Mouse (Mus musculus) retina, embryonic 14.5 days (tissue): ENCODE results near the gene Tma16.
A peak's percentile ranks its signal among the peaks of the same experiment; 100 is the strongest.

Experiments
- DNase-seq: peaks from one replicate; pipeline ENCODE4 v3.0.0-alpha.2; 2015; ENCODE audit warnings: low spot score

Tma16 gene

DNA sequence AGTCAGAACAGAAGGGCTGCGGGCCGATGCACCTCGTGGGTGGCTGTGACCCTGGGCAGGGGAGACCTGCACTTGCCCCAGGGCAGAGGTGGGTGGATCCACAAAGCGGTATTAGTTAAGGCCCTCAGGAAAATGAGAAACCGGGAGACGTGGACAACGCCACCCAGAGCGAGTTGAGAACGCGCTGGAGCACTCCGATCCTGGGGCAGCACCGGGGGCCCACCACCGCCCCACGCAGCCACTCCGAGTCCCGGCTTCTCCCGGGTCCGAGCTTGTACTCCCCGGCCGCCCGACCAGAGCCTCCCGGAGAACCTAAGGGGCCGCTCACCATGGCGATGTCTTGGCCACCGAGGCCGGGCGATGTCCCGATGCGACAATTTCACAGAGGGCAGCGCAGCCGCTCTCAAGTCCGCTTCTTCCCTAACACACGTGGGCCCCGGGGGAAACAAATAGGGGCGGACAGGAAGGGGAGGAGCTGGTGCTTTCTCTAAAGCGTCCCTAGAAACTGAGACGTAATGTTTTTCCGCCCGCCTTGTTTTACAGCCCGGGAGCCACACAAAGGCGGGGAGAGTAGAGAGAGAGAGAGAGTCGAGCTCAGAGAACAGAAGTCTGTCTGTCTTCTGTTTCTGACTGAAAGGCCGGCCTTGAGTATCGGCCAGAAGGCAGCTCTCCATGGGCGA, at the start of gene Tma16:
Gene Tma16, minus strand, starts transcription at position 447 of the 680 bp plus-strand sequence.
- DNase-seq = peak; percentile 93

DNA sequence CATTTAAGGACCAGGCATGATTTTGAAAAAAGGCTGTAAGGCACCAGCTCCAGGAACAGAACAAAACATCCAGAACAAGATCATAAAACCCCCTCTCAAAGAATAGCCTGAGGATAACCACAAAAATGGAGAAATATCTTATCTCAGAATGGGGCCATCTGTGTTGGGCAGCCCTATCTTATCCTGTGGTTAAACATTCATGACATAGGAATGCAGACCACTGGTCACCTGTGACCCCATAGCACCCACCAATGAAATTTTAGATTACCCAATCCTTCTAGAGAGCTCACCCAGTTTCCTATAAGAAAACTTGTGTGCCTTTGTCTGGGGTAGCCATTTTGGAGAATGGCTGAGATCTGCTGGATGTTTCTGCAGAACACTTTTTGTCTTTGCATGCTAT, 34.2 kb upstream of the Tma16 start:
- DNase-seq = no peak

DNA sequence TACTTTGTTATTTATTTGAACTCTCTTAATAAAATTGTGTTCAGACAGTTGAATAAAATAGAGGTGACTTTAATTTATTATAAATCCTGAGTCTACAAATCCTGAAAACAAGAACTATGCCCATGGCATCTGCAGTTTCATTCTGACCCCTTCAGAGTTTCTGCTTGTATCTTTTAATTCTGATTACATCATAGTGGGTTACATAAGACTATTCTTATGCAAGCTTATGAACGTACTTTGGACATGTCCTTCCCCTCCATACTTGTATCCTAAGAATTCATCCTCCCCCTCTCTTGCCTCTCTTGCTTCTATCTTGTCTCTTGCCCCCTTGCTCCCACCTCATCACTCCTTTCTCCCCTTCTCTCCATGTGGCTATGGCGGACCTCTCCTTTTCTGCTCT, 32.8 kb upstream of the Tma16 start:
- DNase-seq = no peak

DNA sequence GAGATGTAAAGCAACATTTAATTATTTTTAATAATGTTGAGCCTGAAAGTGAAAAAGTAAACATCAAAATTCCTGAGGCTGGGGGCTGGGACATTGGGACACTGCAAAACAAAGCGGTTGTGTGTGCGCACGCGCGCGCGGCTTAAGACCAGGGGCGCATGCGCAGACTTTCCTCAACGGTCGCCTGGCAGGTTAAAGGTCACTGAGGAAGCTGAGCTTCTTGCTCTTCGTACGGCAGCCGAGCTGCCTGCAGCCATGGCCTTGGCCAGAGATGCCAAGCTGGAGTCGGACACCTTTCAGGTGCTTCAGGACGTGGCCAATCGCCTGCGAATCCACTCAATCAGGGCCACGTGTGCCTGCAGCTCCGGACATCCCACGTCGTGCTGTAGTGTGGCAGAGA, 25.2 kb upstream of the Tma16 start, which contains the start of gene Tktl2:
Gene Tktl2, plus strand, starts transcription at position 220 of the 400 bp plus-strand sequence.
- no peak for DNase-seq

DNA sequence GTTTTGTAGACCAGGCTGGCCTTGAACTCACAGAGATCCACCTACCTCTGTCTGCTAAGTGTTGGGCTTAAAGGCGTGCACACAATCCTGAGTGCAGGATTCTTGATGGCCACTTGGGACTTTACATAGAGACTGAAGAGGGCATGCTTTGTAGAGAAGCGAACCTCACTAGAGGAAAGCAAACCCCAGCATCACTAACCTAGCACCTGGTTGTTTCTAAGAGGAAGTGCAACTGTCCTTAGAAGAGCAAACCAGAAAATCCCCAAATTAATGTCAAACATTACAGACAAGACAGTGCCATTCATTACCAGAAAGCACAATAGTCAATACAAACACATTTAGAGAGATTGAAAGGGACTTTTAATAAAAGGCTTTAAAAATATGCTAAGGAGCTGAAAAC, 17.1 kb upstream of the Tma16 start:
- DNase-seq = no peak

DNA sequence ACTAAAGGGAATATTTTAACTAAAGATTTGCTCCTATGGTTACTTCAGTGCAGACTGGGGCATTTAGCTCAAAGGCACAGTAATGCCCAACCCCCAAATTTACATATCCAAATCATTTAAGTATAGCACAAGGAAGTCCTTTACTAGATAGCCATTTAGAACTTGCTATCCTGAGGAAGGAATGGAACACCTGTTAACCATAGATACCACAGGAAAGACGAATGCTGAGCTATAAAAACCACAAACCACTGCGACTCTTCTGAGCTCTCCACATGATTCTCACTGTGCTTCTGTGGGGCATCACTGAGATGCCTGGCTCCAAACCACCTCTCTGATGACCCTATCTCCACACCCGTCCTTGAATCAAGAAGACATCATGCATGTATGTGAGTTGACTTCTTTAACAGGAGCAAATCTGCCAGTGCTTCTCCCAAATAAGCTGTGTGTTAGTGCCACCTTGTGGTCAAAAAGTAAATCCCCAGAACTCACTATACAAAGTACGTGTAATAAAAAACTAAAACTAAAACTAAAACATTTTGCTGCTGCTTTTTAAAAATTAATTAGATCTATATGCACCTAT, 10.8 kb upstream of the Tma16 start:
- DNase-seq = peak; percentile 78

DNA sequence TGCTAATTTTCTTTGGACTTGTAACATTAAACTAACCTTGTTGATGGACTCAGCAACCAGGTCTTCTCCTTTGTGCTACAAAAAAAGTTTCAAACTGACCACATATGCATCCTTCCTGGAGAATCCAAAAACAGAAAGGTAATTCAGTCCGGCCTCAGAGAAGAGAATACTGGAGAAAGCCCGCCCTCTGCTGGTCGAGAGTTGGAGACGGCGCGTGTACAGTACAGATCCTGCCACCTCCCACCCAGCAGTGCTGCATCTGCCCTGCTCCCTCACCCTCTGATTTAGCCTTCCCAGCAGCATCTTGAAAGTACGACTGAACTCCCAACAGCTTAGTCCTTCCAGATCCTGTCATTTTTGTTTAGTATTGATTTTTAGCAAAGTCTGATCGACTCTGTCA, 9.4 kb upstream of the Tma16 start:
- peak; percentile 82 for DNase-seq

DNA sequence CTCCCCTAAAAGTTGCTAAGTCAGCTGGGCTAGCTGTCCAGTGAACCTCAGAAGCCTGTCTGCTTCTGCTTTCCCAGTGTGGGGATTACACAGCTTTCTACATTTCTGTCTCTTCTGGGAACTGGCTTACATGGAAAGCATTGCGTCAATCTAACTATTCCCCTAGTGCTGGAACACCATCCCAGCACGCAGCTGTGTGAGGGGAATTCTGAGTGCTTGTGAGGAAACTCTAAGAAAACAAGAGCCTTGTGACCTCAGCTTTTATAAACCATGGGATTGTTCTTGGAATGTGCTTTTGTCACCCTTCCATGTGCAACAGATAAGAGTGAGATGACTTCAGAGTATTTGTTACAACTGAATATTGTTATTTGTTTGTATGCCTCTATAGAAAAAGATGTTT, 8.2 kb upstream of the Tma16 start:
- DNase-seq = no peak

DNA sequence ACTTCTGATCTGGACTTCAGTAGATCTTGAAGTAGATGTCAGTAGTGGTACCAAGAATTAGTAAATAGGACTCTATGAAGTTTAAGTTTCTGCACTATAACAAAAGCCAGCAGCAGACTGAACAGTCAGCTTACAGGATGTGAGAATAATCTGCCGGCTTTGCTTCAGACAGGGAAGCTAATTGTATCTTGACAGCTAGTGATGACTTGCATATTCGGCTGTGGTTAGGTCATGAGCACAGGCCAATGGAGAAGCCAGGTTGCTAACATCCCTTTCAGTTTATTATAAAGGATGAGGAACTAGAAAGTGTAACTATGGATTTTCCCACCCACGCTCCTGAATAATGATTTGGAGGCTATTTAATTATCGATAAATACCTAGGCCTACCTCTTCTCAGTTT, 4.3 kb upstream of the Tma16 start:
- no peak for DNase-seq

DNA sequence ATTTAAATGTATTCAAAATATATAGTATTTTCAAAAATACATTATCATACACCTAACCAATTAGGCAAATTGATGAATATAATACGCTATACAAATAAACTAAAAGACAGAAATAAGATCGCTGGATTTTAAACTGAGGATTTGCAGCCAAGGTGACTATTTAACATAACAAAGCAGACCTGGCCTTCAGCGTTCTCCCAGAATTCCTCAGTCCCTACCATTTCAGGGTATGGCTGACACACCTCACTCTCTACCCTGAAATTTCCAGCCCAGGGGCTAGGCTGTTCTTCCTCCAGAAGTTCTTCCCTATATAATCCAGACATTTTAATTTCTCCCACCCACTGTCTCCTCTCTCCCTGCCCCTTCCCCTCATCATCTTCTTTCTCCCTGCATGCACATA, 2.2 kb upstream of the Tma16 start:
- no peak for DNase-seq

DNA sequence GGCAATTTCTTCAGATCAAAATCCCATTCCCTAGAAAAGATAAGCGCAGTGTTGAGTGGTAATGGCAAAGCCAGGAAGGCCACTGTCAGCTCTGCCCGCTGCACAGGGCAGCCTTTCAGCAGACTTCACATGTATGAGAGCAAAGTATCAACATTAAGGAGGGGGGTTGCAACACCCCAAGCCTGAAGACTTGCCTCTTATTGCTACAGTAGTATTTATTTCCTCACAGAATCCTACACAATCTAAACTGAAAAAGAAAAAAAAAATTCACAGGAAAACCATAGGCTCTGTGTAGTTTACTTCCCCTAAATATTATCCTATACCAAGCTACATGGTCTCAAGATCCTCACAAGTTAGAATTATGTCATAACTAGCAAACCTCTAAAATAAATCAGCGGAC, 9.4 kb downstream of the Tma16 start:
- no peak for DNase-seq

DNA sequence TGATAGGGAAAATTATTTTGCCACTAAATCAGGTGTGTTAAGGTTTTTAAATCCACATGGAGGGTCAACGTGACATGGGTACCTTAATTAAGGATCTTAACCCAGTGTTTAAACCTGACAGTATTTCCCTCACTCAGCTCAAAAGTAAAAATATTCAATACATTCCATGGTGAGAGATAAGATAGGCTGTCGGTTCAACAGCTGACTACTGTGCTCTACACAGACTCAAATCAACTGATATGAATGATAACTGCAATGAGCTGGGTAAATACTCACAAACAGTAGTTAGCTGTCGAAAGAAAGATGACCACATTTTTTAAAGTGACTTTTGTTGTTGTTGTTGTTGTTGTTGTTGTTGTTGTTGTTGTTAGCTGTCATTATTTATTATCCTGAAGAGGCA, 16.5 kb downstream of the Tma16 start:
- no peak for DNase-seq

DNA sequence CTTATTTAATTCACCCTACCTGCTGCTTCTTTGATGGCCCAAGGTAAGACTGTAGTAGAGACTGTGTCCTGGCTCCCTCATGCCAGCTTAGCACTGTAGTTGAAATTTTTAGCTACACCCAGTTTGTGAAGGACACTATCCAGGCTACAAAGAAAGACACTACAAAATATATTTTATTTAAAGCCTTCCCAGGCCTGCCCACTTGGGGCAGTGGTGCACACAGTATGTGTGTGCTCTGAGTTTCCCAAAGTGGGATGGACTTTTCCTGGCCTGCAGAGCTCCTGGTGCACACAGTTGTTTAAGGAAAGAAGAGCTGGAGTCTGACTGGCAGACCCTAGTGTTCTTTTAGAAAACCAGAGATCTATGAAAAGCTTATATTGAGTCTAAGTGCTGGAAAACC, 29.3 kb downstream of the Tma16 start:
- peak; percentile 13 for DNase-seq

DNA sequence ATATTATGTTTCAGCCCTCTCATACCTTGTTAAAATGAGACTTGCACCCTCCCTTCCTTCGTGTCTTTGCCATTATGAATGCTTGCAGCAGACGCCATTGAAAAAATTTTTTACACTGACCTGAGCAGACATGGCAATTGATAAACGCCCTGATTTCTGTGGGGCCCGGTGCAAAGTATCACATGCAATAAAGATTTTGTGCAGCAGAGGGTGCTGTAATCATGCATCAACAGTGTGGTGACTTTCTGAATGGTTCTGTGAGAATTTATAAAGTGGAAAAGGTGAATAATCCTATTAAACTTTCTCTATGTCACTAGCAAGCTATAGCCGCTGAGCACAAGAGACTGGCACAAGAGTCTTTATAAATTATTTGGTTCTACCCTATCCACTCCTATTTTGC, 35.6 kb downstream of the Tma16 start:
- DNase-seq = peak; percentile 74

DNA sequence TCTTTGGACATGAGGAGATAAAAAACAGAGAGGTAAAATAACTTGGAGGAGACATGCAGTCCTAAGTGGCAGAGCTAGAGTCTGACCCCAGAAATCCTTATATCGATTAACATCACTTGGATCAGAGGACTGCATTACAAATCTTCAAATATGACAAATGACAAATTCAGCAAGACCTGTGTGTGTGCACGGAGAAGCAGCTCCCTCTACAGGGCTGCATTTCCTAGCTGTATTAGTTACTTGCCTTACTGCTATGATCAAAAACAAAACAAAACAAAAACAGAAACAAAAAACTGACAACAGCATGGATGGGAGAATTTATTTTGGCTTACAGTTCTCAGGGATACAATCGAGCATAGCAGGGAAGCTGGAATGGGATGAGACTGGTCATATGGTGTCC, 41.0 kb downstream of the Tma16 start:
- DNase-seq = no peak

DNA sequence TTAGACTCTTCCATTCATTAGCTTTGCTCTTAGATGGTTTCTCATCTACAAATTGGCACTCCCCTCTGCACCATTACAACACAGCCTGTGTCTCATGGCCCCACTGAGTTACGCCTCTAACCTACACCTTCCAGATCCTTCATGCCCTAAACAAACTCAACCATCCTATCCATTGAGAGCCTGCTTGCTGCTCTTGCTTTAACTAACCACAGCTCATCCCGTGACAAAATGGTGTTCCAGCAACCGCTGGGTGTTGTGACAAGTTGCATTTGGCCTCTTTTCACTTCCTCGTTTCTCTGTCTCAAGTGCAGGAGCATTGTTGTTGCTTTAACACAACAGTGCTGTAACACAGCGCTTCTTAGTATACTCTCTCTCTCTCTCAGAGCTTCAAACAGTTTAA, 42.2 kb downstream of the Tma16 start:
- DNase-seq = no peak

DNA sequence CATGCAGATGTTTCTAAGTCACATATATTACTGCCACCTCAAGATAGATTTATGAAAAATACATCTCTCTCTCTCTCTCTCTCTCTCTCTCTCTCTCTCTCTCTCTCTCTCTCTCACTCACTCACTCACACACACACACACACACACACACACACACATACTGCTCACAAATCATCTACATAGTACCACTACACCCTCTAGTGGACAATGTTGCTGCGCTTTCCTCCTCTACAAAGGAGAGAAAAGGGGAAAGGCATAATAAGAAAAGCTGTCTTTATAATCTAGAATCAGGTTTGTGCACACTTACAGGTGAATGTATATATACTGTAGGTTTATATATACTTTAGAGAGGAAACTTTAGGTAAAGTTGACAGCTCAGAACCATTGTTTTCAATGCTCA, 43.6 kb downstream of the Tma16 start:
- DNase-seq = peak; percentile 75

DNA sequence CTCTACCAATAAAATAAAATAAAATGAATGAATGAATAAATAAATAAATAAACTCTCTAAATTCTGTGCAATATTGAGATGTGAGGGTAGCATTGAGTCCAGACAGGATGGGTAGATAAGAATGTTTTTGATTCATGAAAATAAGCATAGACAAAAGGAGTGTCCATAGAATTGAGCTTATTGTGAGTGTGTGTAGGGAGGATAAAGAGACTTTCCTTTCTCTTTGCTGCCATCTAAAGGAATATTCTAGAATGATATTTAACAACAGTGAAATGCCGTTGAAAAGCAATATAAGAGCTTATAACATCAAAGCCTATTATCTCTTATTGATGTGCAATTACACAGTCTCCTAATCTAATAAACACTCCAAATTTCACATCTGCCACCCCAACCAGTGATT, 45.2 kb downstream of the Tma16 start:
- DNase-seq = peak; percentile 75

DNA sequence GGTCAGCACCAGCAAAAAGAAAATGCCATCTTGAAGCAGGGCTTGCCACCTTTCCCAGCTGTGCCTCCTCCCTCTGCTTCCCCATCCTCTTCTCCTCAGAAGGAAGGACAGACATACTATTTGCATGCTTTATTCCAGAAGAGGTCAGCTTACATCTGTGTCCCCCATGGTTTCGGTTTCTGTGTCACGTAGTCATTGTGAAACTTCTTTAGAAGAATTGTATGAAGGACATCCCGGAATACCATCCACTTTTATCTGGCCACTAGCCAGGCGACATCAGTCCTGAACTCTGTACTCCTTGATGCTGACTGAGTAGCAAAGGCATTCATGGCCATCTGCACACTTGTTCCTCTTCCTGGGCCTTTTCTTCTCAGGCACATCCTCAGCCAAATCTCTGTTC, 47.9 kb downstream of the Tma16 start:
- DNase-seq = no peak

DNA sequence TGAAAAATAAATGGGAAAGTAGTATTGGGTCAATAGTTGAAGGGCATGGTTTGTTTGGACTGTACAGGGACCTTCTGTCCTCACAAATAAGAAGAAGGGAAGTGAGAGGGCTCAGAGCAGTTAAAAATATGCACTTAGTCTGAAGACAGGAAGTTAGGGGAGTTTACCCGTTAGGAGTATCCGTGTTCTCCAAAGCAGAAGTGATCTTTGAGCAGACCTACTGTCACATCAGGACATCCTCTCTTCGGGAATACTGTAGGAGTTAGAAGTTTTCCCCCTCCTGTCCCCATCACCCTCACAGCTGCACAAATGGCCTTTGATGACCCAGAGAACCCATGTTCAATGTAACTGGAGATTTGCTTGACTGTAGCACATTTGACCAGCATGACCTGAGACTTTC, 48.4 kb downstream of the Tma16 start:
- no peak for DNase-seq

DNA sequence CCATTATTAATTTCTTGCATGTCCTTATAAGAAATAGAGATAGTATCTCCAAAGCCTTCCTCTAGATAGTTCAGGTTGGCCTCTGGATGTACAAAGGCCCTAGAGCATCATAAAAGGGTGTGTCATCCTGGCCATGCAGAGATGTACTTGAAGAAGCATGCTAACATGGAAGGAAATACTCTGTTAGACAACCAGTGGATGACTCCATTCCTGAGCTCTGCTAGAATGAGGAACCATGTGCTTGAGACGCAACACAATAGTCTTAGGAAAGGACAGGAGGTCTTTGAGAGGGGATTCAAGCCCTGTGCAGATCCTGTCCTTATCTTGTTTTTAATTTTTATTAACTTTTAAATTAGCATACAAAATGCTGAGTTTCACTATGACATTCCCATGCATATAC, 49.5 kb downstream of the Tma16 start:
- DNase-seq = no peak

DNA sequence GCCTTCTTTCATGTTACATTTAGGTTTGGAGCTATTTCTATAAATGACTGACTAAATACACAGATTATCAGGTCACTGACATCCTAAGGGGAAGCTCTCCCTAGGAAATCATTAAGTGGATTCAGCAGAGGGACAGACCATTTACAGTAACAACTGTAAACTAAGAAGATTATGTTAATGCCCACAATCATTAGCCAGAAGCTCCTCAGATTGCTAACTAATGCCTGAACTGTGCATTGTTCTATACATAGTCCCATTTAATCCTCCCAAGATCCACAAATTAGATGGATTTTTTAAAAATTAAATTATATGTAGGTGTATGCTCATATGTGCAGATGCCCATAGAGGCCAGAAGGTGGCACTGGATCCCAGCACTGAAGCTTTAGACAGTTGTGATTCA, 52.8 kb downstream of the Tma16 start:
- DNase-seq = no peak

DNA sequence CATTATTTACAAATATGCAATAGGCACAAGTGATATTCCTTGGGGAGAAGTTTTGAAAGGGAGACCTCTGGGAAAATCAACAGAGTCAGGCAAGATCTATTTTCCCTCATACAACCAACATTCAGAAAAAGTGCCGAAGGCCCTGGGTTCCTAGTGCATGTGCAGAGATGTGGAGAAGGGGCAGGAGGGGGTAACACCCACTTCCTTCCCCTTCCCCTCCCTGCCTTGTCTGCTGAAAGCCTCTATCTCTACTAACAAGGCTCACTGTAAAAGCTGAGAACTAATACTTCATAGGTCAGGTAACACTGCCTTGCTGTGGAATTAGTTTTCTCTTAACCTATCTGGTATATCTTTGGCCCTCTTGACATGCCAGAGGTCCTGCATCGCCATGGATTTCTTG, 55.7 kb downstream of the Tma16 start:
- no peak for DNase-seq
